Mouse (Mus musculus): ENCODE results near the gene Tbc1d8. TPM values are rescaled to one million over a fixed set of nuclear protein-coding genes. Genes with fewer than 3 reads are reported as not detected.
A peak's percentile ranks its signal among the peaks of the same experiment; 100 is the strongest.

The Tbc1d8 gene
- total and polyA plus RNA-seq, 3 experiments = 1.5 to 2.4 TPM; not detected in 1

DNA sequence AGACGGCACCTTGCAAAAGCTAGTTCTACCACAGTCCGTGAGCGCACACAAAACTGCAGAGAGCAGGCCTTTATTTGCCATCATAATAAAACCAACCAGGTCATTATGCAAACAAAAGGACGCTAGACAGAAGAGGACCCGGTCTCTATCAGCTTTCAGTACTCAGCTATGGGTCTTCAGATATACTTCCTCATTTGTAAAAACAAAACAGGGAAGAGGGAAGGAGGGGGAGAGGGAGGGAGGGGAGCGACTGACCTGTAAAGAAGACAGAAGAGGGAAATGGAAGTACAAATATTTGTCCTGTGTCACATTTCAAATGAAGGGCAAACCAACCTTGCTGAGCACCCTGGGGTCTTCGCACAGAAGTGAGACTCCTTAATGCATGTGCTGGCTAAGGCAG is 69.9 kb downstream of the Tbc1d8 start:
- peaks cover 0 to 3% of the 10 kb centered on the region in 2 experiments; a peak in 1 of 4 replicates for H3K36me3 ChIP-seq (ENCODE audit: control insufficient read depth in 1 of 2, insufficient read depth in 2 of 2, low read length in 2 of 2)

DNA sequence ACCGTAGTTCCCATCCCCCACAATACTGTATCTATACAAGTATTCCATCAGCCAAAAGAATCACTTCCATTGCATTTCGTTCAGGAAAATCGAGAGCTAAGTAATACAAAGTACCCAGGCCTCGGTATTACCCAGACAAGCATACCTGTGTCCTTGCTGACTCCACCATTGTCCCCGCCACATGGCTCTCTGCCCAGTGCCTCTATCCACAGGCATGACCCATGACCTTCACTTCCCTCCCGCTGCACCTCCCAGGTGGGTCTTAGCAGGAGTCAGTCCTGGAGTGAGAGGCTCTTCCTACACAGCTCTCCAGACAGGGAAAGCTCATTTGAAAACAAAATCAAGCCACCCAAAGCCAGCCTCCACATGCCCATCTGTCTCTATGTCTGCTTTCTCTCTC is 70.4 kb downstream of the Tbc1d8 start:
- H3K4me3 ChIP-seq (ENCODE audit: control insufficient read depth in 1 of 2, insufficient read depth in 1 of 2, low read depth in 2 of 2, low read length in 2 of 2) = no peak overlapping the region

More for the DNA sequence above, 69.9 kb downstream of the Tbc1d8 start:
- TF ChIP-seq ELF1 (IDR thresholded peaks at IDR 0.05; ENCODE audit: low read depth, low read length) (0 out of 2 replicates have a peak, but pooled peaks have one; percentile 46), SIN3A (IDR thresholded peaks at IDR 0.05; ENCODE audit: low read length) (0 out of 2 replicates have a peak, but pooled peaks have one; percentile 32), MAZ (IDR thresholded peaks at IDR 0.05; ENCODE audit: low read depth, low read length) (peak; percentile 74; the same call in 1 of the 2 replicates), TCF12 (IDR thresholded peaks at IDR 0.05; ENCODE audit: low read depth, low read length) (no peak; the same call in 1 of the 2 replicates), CHD2 (IDR thresholded peaks at IDR 0.05; ENCODE audit: low read length) (no peak)
- H3K27me3 ChIP-seq (ENCODE audit: control insufficient read depth in 1 of 2, insufficient read depth in 2 of 2, low read length in 2 of 2) = no peaks in the 10 kb centered on the region
- H3K4me3 ChIP-seq (ENCODE audit: control insufficient read depth in 1 of 2, insufficient read depth in 1 of 2, low read depth in 2 of 2, low read length in 2 of 2) = peak overlapping the region; percentile 13 to 32; a peak in 1 of 4 replicates
- peak overlapping the region; percentile 18; the same call in 1 of the 2 replicates for H3K9ac ChIP-seq (ENCODE audit: control insufficient read depth, low read depth, low read length, poor library complexity, severe bottlenecking)
- H3K9me3 ChIP-seq (replicated peaks; ENCODE audit: insufficient read depth, low read length) = no peaks in the 10 kb centered on the region
- DNase-seq (ENCODE audit: low read depth, low spot score) = peak; percentile 76
- peaks cover 6 to 8% of the 10 kb centered on the region in 2 experiments for H3K4me1 ChIP-seq (ENCODE audit: control insufficient read depth in 1 of 2, insufficient read depth in 2 of 2, low read length in 2 of 2)
- H3K27ac ChIP-seq (ENCODE audit: control insufficient read depth, low read depth, low read length) = no peak overlapping the region
- H3K79me2 ChIP-seq (ENCODE audit: control insufficient read depth, insufficient read depth, low read length, poor library complexity) = no peaks in the 10 kb centered on the region

DNA sequence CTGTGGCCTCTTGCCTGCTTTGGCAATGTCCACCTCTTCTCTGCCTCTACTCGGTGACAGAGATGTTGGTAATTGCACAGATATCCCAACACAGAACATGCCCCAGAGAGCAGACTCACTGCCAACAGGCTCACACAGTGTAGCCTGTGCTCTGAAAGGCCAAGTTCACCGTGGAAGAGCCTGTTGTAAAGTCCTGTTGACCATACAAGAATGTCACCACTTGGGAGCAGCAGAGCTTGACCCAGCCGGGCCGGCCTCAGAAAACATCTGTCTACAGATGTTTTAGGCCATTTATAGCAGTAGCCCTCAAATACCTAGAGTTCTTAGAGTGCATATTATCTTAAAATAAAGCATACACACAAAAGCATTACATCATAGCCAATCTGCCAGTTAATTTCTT is 71.4 kb downstream of the Tbc1d8 start:
- H3K27me3 ChIP-seq (ENCODE audit: control insufficient read depth in 1 of 2, insufficient read depth in 2 of 2, low read length in 2 of 2) = no peaks in the 10 kb centered on the region
- no peaks in the 10 kb centered on the region for H3K9me3 ChIP-seq (replicated peaks; ENCODE audit: insufficient read depth, low read length)
- DNase-seq (ENCODE audit: low read depth, low spot score) = no peak
- no peaks in the 10 kb centered on the region for H3K79me2 ChIP-seq (ENCODE audit: control insufficient read depth, insufficient read depth, low read length, poor library complexity)
- no peak overlapping the region for H3K9ac ChIP-seq (ENCODE audit: control insufficient read depth, low read depth, low read length, poor library complexity, severe bottlenecking)
- TF ChIP-seq GABPA (IDR thresholded peaks at IDR 0.05; ENCODE audit: low read depth, low read length) = no peak
- H3K36me3 ChIP-seq (ENCODE audit: control insufficient read depth in 1 of 2, insufficient read depth in 2 of 2, low read length in 2 of 2) = peaks cover 0 to 3% of the 10 kb centered on the region in 2 experiments; a peak in 1 of 4 replicates
- peaks cover 10% of the 10 kb centered on the region in 2 experiments for H3K4me1 ChIP-seq (ENCODE audit: control insufficient read depth in 1 of 2, insufficient read depth in 2 of 2, low read length in 2 of 2)
- H3K4me3 ChIP-seq (ENCODE audit: control insufficient read depth in 1 of 2, insufficient read depth in 1 of 2, low read depth in 2 of 2, low read length in 2 of 2) = no peak overlapping the region
- no peak overlapping the region for H3K27ac ChIP-seq (ENCODE audit: control insufficient read depth, low read depth, low read length)

More for the DNA sequence above, 70.4 kb downstream of the Tbc1d8 start:
- no peak for DNase-seq (ENCODE audit: low read depth, low spot score)
- Histone ChIP-seq H3K27me3 (ENCODE audit: control insufficient read depth in 1 of 2, insufficient read depth in 2 of 2, low read length in 2 of 2) (no peaks in the 10 kb centered on the region), H3K27ac (ENCODE audit: control insufficient read depth, low read depth, low read length) (no peak overlapping the region), H3K4me1 (ENCODE audit: control insufficient read depth in 1 of 2, insufficient read depth in 2 of 2, low read length in 2 of 2) (peaks cover 10% of the 10 kb centered on the region in 2 experiments), H3K9ac (ENCODE audit: control insufficient read depth, low read depth, low read length, poor library complexity, severe bottlenecking) (no peak overlapping the region), H3K79me2 (ENCODE audit: control insufficient read depth, insufficient read depth, low read length, poor library complexity) (no peaks in the 10 kb centered on the region), H3K9me3 (replicated peaks; ENCODE audit: insufficient read depth, low read length) (no peaks in the 10 kb centered on the region), H3K36me3 (ENCODE audit: control insufficient read depth in 1 of 2, insufficient read depth in 2 of 2, low read length in 2 of 2) (peaks cover 0 to 3% of the 10 kb centered on the region in 2 experiments; a peak in 1 of 4 replicates)
- no peak for TF ChIP-seq ZKSCAN1 (IDR thresholded peaks at IDR 0.05; ENCODE audit: low read depth, low read length)
- TF ChIP-seq SMC3 (IDR thresholded peaks at IDR 0.05; ENCODE audit: low read depth, low read length) = no peak
- no peak for TF ChIP-seq BHLHE40 (IDR thresholded peaks at IDR 0.05; ENCODE audit: borderline replicate concordance, low read depth, low read length)
- TF ChIP-seq NRF1 (IDR thresholded peaks at IDR 0.05; ENCODE audit: insufficient read depth, low read depth, low read length, poor library complexity, severe bottlenecking) = no peak
- no peak for TF ChIP-seq UBTF (IDR thresholded peaks at IDR 0.05; ENCODE audit: borderline replicate concordance, insufficient read depth, low read depth, low read length)
- no peak for TF ChIP-seq MEF2A (IDR thresholded peaks at IDR 0.05; ENCODE audit: extremely low read depth, insufficient replicate concordance, low read depth, low read length, poor library complexity, severe bottlenecking)
- no peak for TF ChIP-seq RAD21 (IDR thresholded peaks at IDR 0.05; ENCODE audit: low read depth, low read length)
- TF ChIP-seq HCFC1 (IDR thresholded peaks at IDR 0.05; ENCODE audit: low read depth, low read length) = no peak
- TF ChIP-seq ZNF384 (IDR thresholded peaks at IDR 0.05; ENCODE audit: low read depth, low read length) = no peak
- TF ChIP-seq CHD2 (IDR thresholded peaks at IDR 0.05; ENCODE audit: low read length) = no peak
- no peak for TF ChIP-seq TBP (IDR thresholded peaks at IDR 0.05; ENCODE audit: low read depth, low read length)
- no peak for TF ChIP-seq MAX (IDR thresholded peaks at IDR 0.05; ENCODE audit: low read length)
- no peak for TF ChIP-seq MAZ (IDR thresholded peaks at IDR 0.05; ENCODE audit: low read depth, low read length)
- TF ChIP-seq USF2 (IDR thresholded peaks at IDR 0.05; ENCODE audit: borderline replicate concordance in 1 of 2, insufficient read depth in 1 of 2, low read depth in 1 of 2, low read length in 2 of 2) = no peak
